Mouse (Mus musculus): Measurements from ENCODE around the gene Mslnl.

GRCm38 (mm10) chr17:25781339-25781738 is 45.5 kb downstream of the Mslnl start:
- no peak for TF ChIP-seq CTCF (IDR thresholded peaks at IDR 0.05; ENCODE audit: control insufficient read depth, insufficient read depth, insufficient replicate concordance, low read depth, low read length)
- no peak for TF ChIP-seq POLR2A (IDR thresholded peaks at IDR 0.05; ENCODE audit: control insufficient read depth, low read depth, low read length)
